Mouse (Mus musculus): Measurements from ENCODE around the gene Usp17le. TPM values are rescaled to one million over a fixed set of nuclear protein-coding genes. Genes with fewer than 3 reads are reported as not detected.

Gene Usp17le
- not detected for polyA plus RNA-seq (2014; fragmentation: Illumina TruSeq; extraction: RNeasy Lipid Tissue Mini Kit (QIAGEN cat#74804); ENCODE audit: low read depth, low replicate concordance)

DNA sequence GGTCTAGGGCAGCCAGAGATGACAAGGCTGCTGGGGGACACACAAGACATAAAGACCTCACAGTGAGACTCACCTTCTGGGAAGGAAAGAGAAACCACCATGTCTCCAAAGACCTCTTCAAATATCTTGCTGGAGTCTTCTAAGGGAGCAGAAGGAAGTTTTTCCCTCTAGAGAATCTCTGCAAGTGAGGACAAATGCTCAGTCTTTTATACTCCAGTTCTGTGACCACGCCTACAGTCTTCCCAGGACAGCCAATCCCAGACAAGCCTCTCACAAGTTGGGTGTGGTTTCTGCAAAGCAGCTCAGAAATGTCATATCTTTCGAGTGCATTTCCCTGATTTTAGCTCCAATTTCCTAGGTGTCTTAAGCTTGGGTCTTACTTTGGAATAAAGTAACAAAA lies at the start of gene Usp17le:
Gene Usp17le (minus strand): TSS at position 101 of the 400 bp plus-strand sequence.

Other genes starting within 250 kb of the Usp17le start
- not detected for gene Olfr651, start 227.3 kb downstream of the Usp17le start, polyA plus RNA-seq (2014; fragmentation: Illumina TruSeq; extraction: RNeasy Lipid Tissue Mini Kit (QIAGEN cat#74804); ENCODE audit: low read depth, low replicate concordance)
- gene Olfr652, start 216.6 kb downstream of the Usp17le start, polyA plus RNA-seq (2014; fragmentation: Illumina TruSeq; extraction: RNeasy Lipid Tissue Mini Kit (QIAGEN cat#74804); ENCODE audit: low read depth, low replicate concordance): not detected
- not detected for gene Olfr653, start 200.2 kb downstream of the Usp17le start, polyA plus RNA-seq (2014; fragmentation: Illumina TruSeq; extraction: RNeasy Lipid Tissue Mini Kit (QIAGEN cat#74804); ENCODE audit: low read depth, low replicate concordance)
- not detected for gene Olfr654, start 190.4 kb downstream of the Usp17le start, polyA plus RNA-seq (2014; fragmentation: Illumina TruSeq; extraction: RNeasy Lipid Tissue Mini Kit (QIAGEN cat#74804); ENCODE audit: low read depth, low replicate concordance)
- not detected for gene Olfr655, start 175.7 kb downstream of the Usp17le start, polyA plus RNA-seq (2014; fragmentation: Illumina TruSeq; extraction: RNeasy Lipid Tissue Mini Kit (QIAGEN cat#74804); ENCODE audit: low read depth, low replicate concordance)
- gene Olfr656, start 163.5 kb downstream of the Usp17le start, polyA plus RNA-seq (2014; fragmentation: Illumina TruSeq; extraction: RNeasy Lipid Tissue Mini Kit (QIAGEN cat#74804); ENCODE audit: low read depth, low replicate concordance): not detected
- not detected for gene Olfr657, start 152.7 kb downstream of the Usp17le start, polyA plus RNA-seq (2014; fragmentation: Illumina TruSeq; extraction: RNeasy Lipid Tissue Mini Kit (QIAGEN cat#74804); ENCODE audit: low read depth, low replicate concordance)
- not detected for gene Olfr658, start 130.2 kb downstream of the Usp17le start, polyA plus RNA-seq (2014; fragmentation: Illumina TruSeq; extraction: RNeasy Lipid Tissue Mini Kit (QIAGEN cat#74804); ENCODE audit: low read depth, low replicate concordance)
- not detected for gene Olfr659, start 110.7 kb downstream of the Usp17le start, polyA plus RNA-seq (2014; fragmentation: Illumina TruSeq; extraction: RNeasy Lipid Tissue Mini Kit (QIAGEN cat#74804); ENCODE audit: low read depth, low replicate concordance)
- not detected for gene Olfr661, start 91.0 kb downstream of the Usp17le start, polyA plus RNA-seq (2014; fragmentation: Illumina TruSeq; extraction: RNeasy Lipid Tissue Mini Kit (QIAGEN cat#74804); ENCODE audit: low read depth, low replicate concordance)
- gene Usp17lb, start 65.1 kb upstream of the Usp17le start, polyA plus RNA-seq (2014; fragmentation: Illumina TruSeq; extraction: RNeasy Lipid Tissue Mini Kit (QIAGEN cat#74804); ENCODE audit: low read depth, low replicate concordance): 0.22 TPM
- not detected for gene Usp17la, start 79.5 kb upstream of the Usp17le start, polyA plus RNA-seq (2014; fragmentation: Illumina TruSeq; extraction: RNeasy Lipid Tissue Mini Kit (QIAGEN cat#74804); ENCODE audit: low read depth, low replicate concordance)
- gene Olfr665, start 100.6 kb upstream of the Usp17le start, polyA plus RNA-seq (2014; fragmentation: Illumina TruSeq; extraction: RNeasy Lipid Tissue Mini Kit (QIAGEN cat#74804); ENCODE audit: low read depth, low replicate concordance): not detected
- gene Olfr666, start 118.5 kb upstream of the Usp17le start, polyA plus RNA-seq (2014; fragmentation: Illumina TruSeq; extraction: RNeasy Lipid Tissue Mini Kit (QIAGEN cat#74804); ENCODE audit: low read depth, low replicate concordance): 0.20 TPM
- not detected for gene Olfr667, start 144.0 kb upstream of the Usp17le start, polyA plus RNA-seq (2014; fragmentation: Illumina TruSeq; extraction: RNeasy Lipid Tissue Mini Kit (QIAGEN cat#74804); ENCODE audit: low read depth, low replicate concordance)
- not detected for gene Olfr668, start 150.6 kb upstream of the Usp17le start, polyA plus RNA-seq (2014; fragmentation: Illumina TruSeq; extraction: RNeasy Lipid Tissue Mini Kit (QIAGEN cat#74804); ENCODE audit: low read depth, low replicate concordance)
- gene Olfr669, start 156.8 kb upstream of the Usp17le start, polyA plus RNA-seq (2014; fragmentation: Illumina TruSeq; extraction: RNeasy Lipid Tissue Mini Kit (QIAGEN cat#74804); ENCODE audit: low read depth, low replicate concordance): not detected
- gene Olfr670, start 185.2 kb upstream of the Usp17le start, polyA plus RNA-seq (2014; fragmentation: Illumina TruSeq; extraction: RNeasy Lipid Tissue Mini Kit (QIAGEN cat#74804); ENCODE audit: low read depth, low replicate concordance): not detected
- not detected for gene Olfr671, start 201.7 kb upstream of the Usp17le start, polyA plus RNA-seq (2014; fragmentation: Illumina TruSeq; extraction: RNeasy Lipid Tissue Mini Kit (QIAGEN cat#74804); ENCODE audit: low read depth, low replicate concordance)
- not detected for gene Olfr672, start 224.6 kb upstream of the Usp17le start, polyA plus RNA-seq (2014; fragmentation: Illumina TruSeq; extraction: RNeasy Lipid Tissue Mini Kit (QIAGEN cat#74804); ENCODE audit: low read depth, low replicate concordance)

Data from adipose tissue, adult 10 weeks (tissue).